Mouse (Mus musculus) intestine, postnatal 0 days (tissue): ENCODE measurements around the gene Aldh1l1. TPM values are rescaled to one million over a fixed set of nuclear protein-coding genes. Genes with fewer than 3 reads are reported as not detected.

Experiments used
- ATAC-seq: fragments of 200-750 bp; cut with Nextera tagmentation; 2 replicates; pipeline ENCODE4 v1.8.0; 2017; ENCODE audit warnings: mild to moderate bottlenecking, moderate TSS enrichment, moderate library complexity
- H3K27ac ChIP-seq: fragments of 300-500 bp; sonication (generic); 2 replicates; pipeline ENCODE4 v1.5.1; 2014; ENCODE audit warnings: mild to moderate bottlenecking, low read depth, low read length, moderate library complexity
- H3K27me3 ChIP-seq: fragments of 300-500 bp; sonication (generic); replicated peaks from 2 replicates; pipeline ENCODE4 v1.6.1; 2014; ENCODE audit warnings: low read length, mixed read lengths; ENCODE audit not compliant: control insufficient read depth, insufficient read depth
- H3K36me3 ChIP-seq: fragments of 300-500 bp; sonication (generic); 2 replicates; pipeline ENCODE4 v1.6.1; 2014; ENCODE audit warnings: mild to moderate bottlenecking, moderate library complexity; ENCODE audit not compliant: control insufficient read depth, insufficient read depth
- H3K4me1 ChIP-seq: fragments of 300-500 bp; sonication (generic); replicated peaks from 2 replicates; pipeline ENCODE4 v1.6.1; 2014; ENCODE audit warnings: antibody characterized with exemption, low read length, mixed read lengths; ENCODE audit not compliant: control insufficient read depth, insufficient read depth
- H3K4me2 ChIP-seq: fragments of 300-500 bp; sonication (generic); replicated peaks from 2 replicates; pipeline ENCODE4 v1.6.1; 2014; ENCODE audit warnings: low read depth, mild to moderate bottlenecking, moderate library complexity
- H3K4me3 ChIP-seq: fragments of 300-500 bp; sonication (generic); 2 replicates; pipeline ENCODE4 v1.5.1; 2014; ENCODE audit warnings: low read depth, low read length
- H3K9ac ChIP-seq: fragments of 300-500 bp; sonication (generic); 2 replicates; pipeline ENCODE4 v1.6.1; 2014; ENCODE audit warnings: mild to moderate bottlenecking, low read depth, low read length
- H3K9me3 ChIP-seq: fragments of 300-500 bp; sonication (generic); 2 replicates; pipeline ENCODE4 v1.6.1; 2016; ENCODE audit warnings: mixed run types; ENCODE audit not compliant: control insufficient read depth
- CTCF ChIP-seq: sonication (generic); IDR thresholded peaks from 2 replicates; pipeline ENCODE4 v1.5.1; 2016; ENCODE audit warnings: low read depth, mild to moderate bottlenecking, control low read depth, antibody characterized with exemption, moderate library complexity
- WGBS: fragments of 180-500 bp; shearing (Covaris S2); extraction: QIAGEN DNeasy Blood & Tissue Kit; methylation state at CpG from one replicate; pipeline ENCODE4 v1.1.7; 2014; 5-methylcytosine and 5-hydroxymethylcytosine counted together
- polyA plus RNA-seq: library from polyadenylated mRNA; unstranded; fragments of >200 nt; fragmentation: Nextera tagmentation; extraction: Ambion mirVana; gene quantifications from 2 replicates; pipeline ENCODE4 v1.2.1, GENCODE M21; 2015

The Aldh1l1 gene
- polyA plus RNA-seq, 1 experiment from 2014 or later: 12.1 TPM

GRCm38 (mm10) chr6:90452603-90453002 is 33.6 kb upstream of the Aldh1l1 start:
- Histone ChIP-seq H3K27ac (no peak overlapping the region), H3K36me3 (no peaks in the 10 kb centered on the region), H3K4me2 (no peak overlapping the region), H3K9ac (no peak overlapping the region), H3K27me3 (no peaks in the 10 kb centered on the region; the same call in 1 of the 2 replicates), H3K4me1 (0 out of 2 replicates have a peak, but pooled peaks cover 4% of the 10 kb centered on the region), H3K9me3 (no peaks in the 10 kb centered on the region), H3K4me3 (no peak overlapping the region)
- no peak for TF ChIP-seq CTCF
- no peak for ATAC-seq

GRCm38 (mm10) chr6:90453751-90454150 is 32.5 kb upstream of the Aldh1l1 start:
- H3K36me3 ChIP-seq: no peaks in the 10 kb centered on the region
- no peak overlapping the region for H3K4me2 ChIP-seq
- H3K9me3 ChIP-seq: no peaks in the 10 kb centered on the region
- no peak for ATAC-seq
- H3K27ac ChIP-seq: no peak overlapping the region
- H3K9ac ChIP-seq: no peak overlapping the region
- 87% methylated on average over 5 of the region's 5 CpGs for WGBS
- no peak overlapping the region for H3K4me3 ChIP-seq
- H3K4me1 ChIP-seq: 0 out of 2 replicates have a peak, but pooled peaks cover 4% of the 10 kb centered on the region
- no peaks in the 10 kb centered on the region; the same call in 1 of the 2 replicates for H3K27me3 ChIP-seq
- no peak for TF ChIP-seq CTCF

- Histone ChIP-seq H3K9ac (no peak overlapping the region), H3K4me1 (no peaks in the 10 kb centered on the region), H3K27ac (no peak overlapping the region), H3K9me3 (no peaks in the 10 kb centered on the region), H3K36me3 (no peaks in the 10 kb centered on the region), H3K4me2 (no peak overlapping the region), H3K27me3 (peaks cover 17% of the 10 kb centered on the region), H3K4me3 (no peak overlapping the region)
- no peak for ATAC-seq
- no peak for TF ChIP-seq CTCF
- 85% methylated on average over 2 of the region's 2 CpGs for WGBS
Measured at GRCm38 (mm10) chr6:90457421-90457820, 28.8 kb upstream of the Aldh1l1 start.

GRCm38 (mm10) chr6:90461181-90461580 is 25.0 kb upstream of the Aldh1l1 start:
- Histone ChIP-seq H3K4me1 (no peaks in the 10 kb centered on the region), H3K4me3 (no peak overlapping the region), H3K36me3 (no peaks in the 10 kb centered on the region), H3K27ac (no peak overlapping the region), H3K9me3 (no peaks in the 10 kb centered on the region), H3K9ac (no peak overlapping the region), H3K27me3 (peaks cover 21% of the 10 kb centered on the region), H3K4me2 (no peak overlapping the region)
- ATAC-seq: no peak
- 61% methylated on average over 2 of the region's 2 CpGs for WGBS
- no peak for TF ChIP-seq CTCF

- 30% methylated on average over 12 of the region's 12 CpGs for WGBS
- Histone ChIP-seq H3K4me2 (peak overlapping the region; percentile 99), H3K27me3 (peaks cover 21% of the 10 kb centered on the region), H3K9me3 (no peaks in the 10 kb centered on the region), H3K4me3 (peak overlapping the region; percentile 60), H3K4me1 (no peaks in the 10 kb centered on the region), H3K27ac (no peak overlapping the region), H3K36me3 (no peaks in the 10 kb centered on the region), H3K9ac (no peak overlapping the region)
- no peak for TF ChIP-seq CTCF
- no peak for ATAC-seq
Measured at GRCm38 (mm10) chr6:90461771-90462170, 24.5 kb upstream of the Aldh1l1 start.

GRCm38 (mm10) chr6:90462181-90462706 is 24.0 kb upstream of the Aldh1l1 start, which contains the start of gene Klf15:
Gene Klf15, plus strand, starts transcription at chr6:90462576.
- peak within 1 kb of the TSS; percentile 60 for H3K4me3 ChIP-seq
- H3K4me2 ChIP-seq: peak within 1 kb of the TSS; percentile 99
- under 1% methylated on average over 67 of the region's 70 CpGs for WGBS
- H3K4me1 ChIP-seq: no peaks in the 10 kb centered on the region
- ATAC-seq: peak; percentile 61
- H3K9ac ChIP-seq: peak within 1 kb of the TSS; percentile 48
- no peak within 1 kb of the TSS for H3K27ac ChIP-seq
- H3K9me3 ChIP-seq: no peaks in the 10 kb centered on the region
- no peaks in the 10 kb centered on the region for H3K36me3 ChIP-seq
- TF ChIP-seq CTCF: no peak
- H3K27me3 ChIP-seq: peaks cover 21% of the 10 kb centered on the region

- Histone ChIP-seq H3K9me3 (no peaks in the 10 kb centered on the region), H3K4me2 (peak overlapping the region; percentile 99), H3K4me3 (peak overlapping the region; percentile 60), H3K4me1 (no peaks in the 10 kb centered on the region), H3K27me3 (peaks cover 21% of the 10 kb centered on the region), H3K9ac (peak overlapping the region; percentile 48), H3K36me3 (no peaks in the 10 kb centered on the region), H3K27ac (no peak overlapping the region)
- ATAC-seq: peak; percentile 36; the same call in 1 of the 2 replicates
- no peak for TF ChIP-seq CTCF
- under 1% methylated on average over 38 of the region's 38 CpGs for WGBS
Measured at GRCm38 (mm10) chr6:90462841-90463227, 23.4 kb upstream of the Aldh1l1 start.
